Mouse (Mus musculus) intestine, postnatal 0 days (tissue): ENCODE data around the gene Gtf2ird1. TPM values are rescaled to one million over a fixed set of nuclear protein-coding genes. Genes with fewer than 3 reads are reported as not detected.

Experiments
- ATAC-seq: fragments of 200-750 bp; cut with Nextera tagmentation; 2 replicates; pipeline ENCODE4 v1.8.0; 2017; ENCODE audit warnings: mild to moderate bottlenecking, moderate TSS enrichment, moderate library complexity
- H3K27ac ChIP-seq: fragments of 300-500 bp; sonication (generic); 2 replicates; pipeline ENCODE4 v1.5.1; 2014; ENCODE audit warnings: mild to moderate bottlenecking, low read depth, low read length, moderate library complexity
- H3K27me3 ChIP-seq: fragments of 300-500 bp; sonication (generic); replicated peaks from 2 replicates; pipeline ENCODE4 v1.6.1; 2014; ENCODE audit warnings: low read length, mixed read lengths; ENCODE audit not compliant: control insufficient read depth, insufficient read depth
- H3K36me3 ChIP-seq: fragments of 300-500 bp; sonication (generic); 2 replicates; pipeline ENCODE4 v1.6.1; 2014; ENCODE audit warnings: mild to moderate bottlenecking, moderate library complexity; ENCODE audit not compliant: control insufficient read depth, insufficient read depth
- H3K4me1 ChIP-seq: fragments of 300-500 bp; sonication (generic); replicated peaks from 2 replicates; pipeline ENCODE4 v1.6.1; 2014; ENCODE audit warnings: antibody characterized with exemption, low read length, mixed read lengths; ENCODE audit not compliant: control insufficient read depth, insufficient read depth
- H3K4me2 ChIP-seq: fragments of 300-500 bp; sonication (generic); replicated peaks from 2 replicates; pipeline ENCODE4 v1.6.1; 2014; ENCODE audit warnings: low read depth, mild to moderate bottlenecking, moderate library complexity
- H3K4me3 ChIP-seq: fragments of 300-500 bp; sonication (generic); 2 replicates; pipeline ENCODE4 v1.5.1; 2014; ENCODE audit warnings: low read depth, low read length
- H3K9ac ChIP-seq: fragments of 300-500 bp; sonication (generic); 2 replicates; pipeline ENCODE4 v1.6.1; 2014; ENCODE audit warnings: mild to moderate bottlenecking, low read depth, low read length
- H3K9me3 ChIP-seq: fragments of 300-500 bp; sonication (generic); 2 replicates; pipeline ENCODE4 v1.6.1; 2016; ENCODE audit warnings: mixed run types; ENCODE audit not compliant: control insufficient read depth
- CTCF ChIP-seq: sonication (generic); IDR thresholded peaks from 2 replicates; pipeline ENCODE4 v1.5.1; 2016; ENCODE audit warnings: low read depth, mild to moderate bottlenecking, control low read depth, antibody characterized with exemption, moderate library complexity
- WGBS: fragments of 180-500 bp; shearing (Covaris S2); extraction: QIAGEN DNeasy Blood & Tissue Kit; methylation state at CpG from one replicate; pipeline ENCODE4 v1.1.7; 2014; 5-methylcytosine and 5-hydroxymethylcytosine counted together
- polyA plus RNA-seq: library from polyadenylated mRNA; unstranded; fragments of >200 nt; fragmentation: Nextera tagmentation; extraction: Ambion mirVana; gene quantifications from 2 replicates; pipeline ENCODE4 v1.2.1, GENCODE M21; 2015

Gtf2ird1 gene
- polyA plus RNA-seq, 1 experiment from 2014 or later: 46.8 TPM

GRCm38 (mm10) chr5:134401841-134402240, 54.7 kb downstream of the Gtf2ird1 start:
- no peak overlapping the region for H3K4me3 ChIP-seq
- H3K27ac ChIP-seq: no peak overlapping the region
- no peaks in the 10 kb centered on the region for H3K27me3 ChIP-seq
- 0 out of 2 replicates have a peak, but pooled peaks cover 4% of the 10 kb centered on the region for H3K4me1 ChIP-seq
- no peak overlapping the region for H3K9ac ChIP-seq
- H3K4me2 ChIP-seq: no peak overlapping the region
- H3K9me3 ChIP-seq: no peaks in the 10 kb centered on the region
- H3K36me3 ChIP-seq: peaks cover 83% of the 10 kb centered on the region
- ATAC-seq: no peak
- WGBS: 94% methylated on average over 18 of the region's 18 CpGs
- TF ChIP-seq CTCF: no peak

GRCm38 (mm10) chr5:134397434-134398163, 58.9 kb downstream of the Gtf2ird1 start:
- Histone ChIP-seq H3K36me3 (peaks cover 75% of the 10 kb centered on the region), H3K9me3 (no peaks in the 10 kb centered on the region), H3K4me3 (no peak overlapping the region), H3K4me1 (0 out of 2 replicates have a peak, but pooled peaks cover 7% of the 10 kb centered on the region), H3K4me2 (0 out of 2 replicates have a peak overlapping the region, but pooled peaks have one; percentile 6), H3K27me3 (no peaks in the 10 kb centered on the region), H3K9ac (no peak overlapping the region), H3K27ac (peak overlapping the region; percentile 71)
- peak; percentile 92 for ATAC-seq
- TF ChIP-seq CTCF: no peak
- WGBS: 40% methylated on average over 15 of the region's 15 CpGs

- no peak for TF ChIP-seq CTCF
- no peak for ATAC-seq
These were observed 60.0 kb downstream of the Gtf2ird1 start for GRCm38 (mm10) chr5:134396519-134396918.

GRCm38 (mm10) chr5:134394624-134395023, 61.9 kb downstream of the Gtf2ird1 start:
- Histone ChIP-seq H3K36me3 (peaks cover 74% of the 10 kb centered on the region), H3K9ac (no peak overlapping the region)

More at GRCm38 (mm10) chr5:134396519-134396918, 60.0 kb downstream of the Gtf2ird1 start:
- H3K36me3 ChIP-seq: peaks cover 73% of the 10 kb centered on the region
- H3K9me3 ChIP-seq: no peaks in the 10 kb centered on the region
- H3K9ac ChIP-seq: no peak overlapping the region
- peak overlapping the region; percentile 71 for H3K27ac ChIP-seq
- 0 out of 2 replicates have a peak, but pooled peaks cover 7% of the 10 kb centered on the region for H3K4me1 ChIP-seq
- 0 out of 2 replicates have a peak overlapping the region, but pooled peaks have one; percentile 6 for H3K4me2 ChIP-seq
- H3K27me3 ChIP-seq: no peaks in the 10 kb centered on the region
- H3K4me3 ChIP-seq: no peak overlapping the region
- WGBS: 72% methylated on average over 9 of the region's 9 CpGs

GRCm38 (mm10) chr5:134393624-134394023, 62.9 kb downstream of the Gtf2ird1 start:
- H3K27ac ChIP-seq: peak overlapping the region; percentile 35
- no peaks in the 10 kb centered on the region for H3K27me3 ChIP-seq
- no peaks in the 10 kb centered on the region for H3K9me3 ChIP-seq
- H3K4me2 ChIP-seq: no peak overlapping the region
- H3K9ac ChIP-seq: no peak overlapping the region
- H3K4me1 ChIP-seq: 0 out of 2 replicates have a peak, but pooled peaks cover 7% of the 10 kb centered on the region
- no peak for ATAC-seq
- H3K36me3 ChIP-seq: peaks cover 76% of the 10 kb centered on the region
- H3K4me3 ChIP-seq: no peak overlapping the region
- 52% methylated on average over 6 of the region's 6 CpGs for WGBS
- no peak for TF ChIP-seq CTCF

More at GRCm38 (mm10) chr5:134394624-134395023, 61.9 kb downstream of the Gtf2ird1 start:
- no peak for ATAC-seq
- H3K4me2 ChIP-seq: peak overlapping the region; percentile 21; the same call in 1 of the 2 replicates
- no peak for TF ChIP-seq CTCF
- peak overlapping the region; percentile 50 for H3K27ac ChIP-seq
- H3K27me3 ChIP-seq: no peaks in the 10 kb centered on the region
- H3K9me3 ChIP-seq: no peaks in the 10 kb centered on the region
- H3K4me1 ChIP-seq: 0 out of 2 replicates have a peak, but pooled peaks cover 7% of the 10 kb centered on the region
- no peak overlapping the region for H3K4me3 ChIP-seq
- WGBS: 30% methylated on average over 10 of the region's 10 CpGs

- peak; percentile 87 for TF ChIP-seq CTCF
- H3K36me3 ChIP-seq: peaks cover 79% of the 10 kb centered on the region
These were observed 71.4 kb downstream of the Gtf2ird1 start for GRCm38 (mm10) chr5:134385106-134385505.

More at GRCm38 (mm10) chr5:134385106-134385505, 71.4 kb downstream of the Gtf2ird1 start:
- no peak overlapping the region for H3K4me2 ChIP-seq
- H3K4me1 ChIP-seq: no peaks in the 10 kb centered on the region
- 67% methylated on average over 2 of the region's 2 CpGs for WGBS
- H3K4me3 ChIP-seq: no peak overlapping the region
- ATAC-seq: peak; percentile 55; the same call in 1 of the 2 replicates
- H3K27ac ChIP-seq: no peak overlapping the region
- no peaks in the 10 kb centered on the region for H3K27me3 ChIP-seq
- no peak overlapping the region for H3K9ac ChIP-seq
- H3K9me3 ChIP-seq: no peaks in the 10 kb centered on the region
